Mouse (Mus musculus) megakaryocyte, embryonic 14.5 days (primary cell): ENCODE data around the gene Rft1. TPM values are rescaled to one million over a fixed set of nuclear protein-coding genes. Genes with fewer than 3 reads are reported as not detected.
A peak's percentile ranks its signal among the peaks of the same experiment; 100 is the strongest.

Experiments used
- H3K27me3 ChIP-seq: replicated peaks from 2 replicates; pipeline ENCODE3; 2012; ENCODE audit warnings: inconsistent platforms
- H3K36me3 ChIP-seq: replicated peaks from 2 replicates; pipeline ENCODE3; 2012; ENCODE audit warnings: low read length, inconsistent platforms, mixed read lengths
- H3K4me1 ChIP-seq: 2 replicates; pipeline ENCODE4 v1.6.1; 2012; ENCODE audit warnings: inconsistent platforms
- H3K4me3 ChIP-seq: replicated peaks from 2 replicates; pipeline ENCODE3; 2012; ENCODE audit warnings: moderate library complexity, mild to moderate bottlenecking, inconsistent platforms
- H3K9me3 ChIP-seq: 2 replicates; pipeline ENCODE4 v1.6.1; 2012; ENCODE audit warnings: inconsistent platforms
- FLI1 ChIP-seq: IDR thresholded peaks from 2 replicates; pipeline ENCODE4 v1.6.1; 2012; ENCODE audit warnings: low read length, inconsistent platforms, mixed read lengths
- GATA1 ChIP-seq: IDR thresholded peaks from 3 replicates; pipeline ENCODE4 v1.6.1; 2012; ENCODE audit warnings: mixed read lengths, low read length, inconsistent platforms, borderline replicate concordance
- polyA plus RNA-seq: library from polyadenylated mRNA; stranded (reverse); fragments of >175 nt; gene quantifications from 2 replicates; pipeline ENCODE4 v1.2.3, GENCODE M21; 2012; ENCODE audit warnings: low replicate concordance; ENCODE audit not compliant: insufficient read depth

The Rft1 gene
- polyA plus RNA-seq, 1 experiment: 2.6 TPM

DNA sequence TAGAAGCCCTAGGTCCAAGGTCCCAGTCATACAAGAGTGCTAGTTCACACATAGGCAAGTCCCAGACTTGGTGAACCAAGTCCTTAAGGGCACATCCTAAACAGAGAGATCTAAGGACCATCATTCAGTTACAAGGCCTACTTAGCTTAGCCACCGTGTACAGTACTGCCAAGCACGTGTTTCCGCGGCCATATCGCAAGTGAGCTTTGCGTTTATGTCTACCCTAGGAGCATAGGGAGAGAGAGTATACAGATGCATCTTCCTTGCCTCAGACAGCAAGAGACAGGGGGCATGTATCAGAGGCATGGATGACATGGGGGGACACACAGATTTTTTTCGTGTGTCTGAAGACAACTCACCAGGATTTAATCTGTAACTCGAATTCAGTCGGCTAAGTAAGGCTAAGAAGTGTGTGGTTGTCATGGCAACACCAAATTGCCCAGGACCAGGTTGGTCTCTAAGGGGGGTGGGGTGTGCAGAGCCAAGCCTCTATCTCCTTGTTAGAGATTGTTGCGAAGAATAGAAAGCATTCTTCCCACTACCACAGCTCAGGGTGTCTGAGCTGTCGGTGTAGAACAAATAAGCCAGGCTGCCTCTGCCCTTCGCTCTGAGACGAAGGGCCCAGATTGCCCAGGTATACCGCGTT is 43.4 kb downstream of the Rft1 start:
- peaks cover 20% of the 10 kb centered on the region for H3K27me3 ChIP-seq
- TF ChIP-seq FLI1 (no peak), GATA1 (no peak)
- peaks cover 29% of the 10 kb centered on the region for H3K4me1 ChIP-seq
- peaks cover 21% of the 10 kb centered on the region for H3K36me3 ChIP-seq
- no peaks in the 10 kb centered on the region for H3K9me3 ChIP-seq
- H3K4me3 ChIP-seq: no peak overlapping the region

DNA sequence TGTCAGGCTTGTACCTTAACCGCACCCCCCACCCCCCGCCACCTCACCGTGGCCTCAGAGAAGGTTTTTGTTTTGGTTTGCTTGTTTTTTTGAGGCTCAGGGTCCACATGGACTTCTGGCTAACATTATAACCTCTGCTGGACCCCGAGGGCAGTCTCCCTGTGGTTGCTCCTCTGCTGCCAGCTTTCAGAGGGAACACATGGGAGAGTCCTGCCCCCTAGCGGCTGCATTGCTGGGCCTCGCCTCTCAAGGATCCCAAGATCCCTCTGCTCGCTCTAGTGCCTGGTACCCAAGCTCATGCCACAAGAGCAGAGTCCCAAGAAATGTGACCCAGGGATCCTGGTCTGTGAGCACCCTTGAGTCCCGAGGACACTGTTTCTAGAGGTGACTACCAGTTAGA is 45.5 kb downstream of the Rft1 start:
- Histone ChIP-seq H3K4me3 (no peak overlapping the region), H3K9me3 (no peaks in the 10 kb centered on the region)
- TF ChIP-seq GATA1 (no peak), FLI1 (no peak)

DNA sequence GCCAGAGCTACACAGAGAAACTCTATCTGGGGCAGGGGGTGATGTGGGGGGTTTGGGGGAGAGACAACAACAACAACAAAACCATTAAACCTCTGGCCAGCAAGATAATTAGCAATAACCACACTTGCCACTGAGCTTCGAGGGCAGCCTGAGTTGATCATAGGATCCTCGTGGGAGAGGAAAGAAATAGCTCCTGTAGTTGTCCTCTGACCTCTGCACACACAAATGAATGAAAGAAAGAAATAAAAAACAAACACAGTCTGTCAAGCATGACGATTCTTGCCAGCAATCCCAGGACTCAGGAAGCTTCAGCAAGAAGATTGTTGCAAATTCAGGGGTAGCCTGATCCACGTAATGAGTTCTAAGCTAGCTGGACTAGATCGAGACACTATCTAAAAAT is 48.4 kb downstream of the Rft1 start:
- no peak overlapping the region for H3K4me3 ChIP-seq
- no peaks in the 10 kb centered on the region for H3K9me3 ChIP-seq
- no peaks in the 10 kb centered on the region for H3K36me3 ChIP-seq
- peaks cover 28% of the 10 kb centered on the region for H3K27me3 ChIP-seq
- TF ChIP-seq FLI1 (no peak), GATA1 (no peak)
- peaks cover 20% of the 10 kb centered on the region for H3K4me1 ChIP-seq

More for the DNA sequence above, 45.5 kb downstream of the Rft1 start:
- peaks cover 24% of the 10 kb centered on the region for H3K27me3 ChIP-seq
- H3K4me1 ChIP-seq: peaks cover 30% of the 10 kb centered on the region
- H3K36me3 ChIP-seq: no peaks in the 10 kb centered on the region

DNA sequence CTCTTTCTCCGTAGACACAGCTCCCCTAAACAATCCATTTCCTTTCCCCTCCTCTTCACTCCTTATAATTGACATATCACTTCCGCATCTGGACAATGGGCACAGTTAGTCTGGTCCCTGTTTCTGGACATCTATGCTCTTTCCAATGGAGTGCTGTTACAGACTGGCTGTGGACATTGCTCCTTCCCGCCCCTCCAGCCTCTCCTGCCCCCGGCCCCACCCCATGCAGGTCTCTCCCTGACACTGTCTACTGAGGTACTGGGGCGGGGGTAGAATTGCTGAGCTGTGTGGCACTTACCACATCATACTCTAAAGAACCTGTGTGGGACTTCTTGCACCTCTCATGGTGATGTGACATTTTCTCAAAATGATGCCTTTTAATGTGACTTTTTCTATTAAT is 48.9 kb downstream of the Rft1 start:
- peaks cover 32% of the 10 kb centered on the region for H3K27me3 ChIP-seq
- H3K9me3 ChIP-seq: no peaks in the 10 kb centered on the region
- TF ChIP-seq FLI1 (no peak), GATA1 (no peak)
- H3K36me3 ChIP-seq: no peaks in the 10 kb centered on the region
- H3K4me3 ChIP-seq: no peak overlapping the region
- H3K4me1 ChIP-seq: peaks cover 20% of the 10 kb centered on the region

DNA sequence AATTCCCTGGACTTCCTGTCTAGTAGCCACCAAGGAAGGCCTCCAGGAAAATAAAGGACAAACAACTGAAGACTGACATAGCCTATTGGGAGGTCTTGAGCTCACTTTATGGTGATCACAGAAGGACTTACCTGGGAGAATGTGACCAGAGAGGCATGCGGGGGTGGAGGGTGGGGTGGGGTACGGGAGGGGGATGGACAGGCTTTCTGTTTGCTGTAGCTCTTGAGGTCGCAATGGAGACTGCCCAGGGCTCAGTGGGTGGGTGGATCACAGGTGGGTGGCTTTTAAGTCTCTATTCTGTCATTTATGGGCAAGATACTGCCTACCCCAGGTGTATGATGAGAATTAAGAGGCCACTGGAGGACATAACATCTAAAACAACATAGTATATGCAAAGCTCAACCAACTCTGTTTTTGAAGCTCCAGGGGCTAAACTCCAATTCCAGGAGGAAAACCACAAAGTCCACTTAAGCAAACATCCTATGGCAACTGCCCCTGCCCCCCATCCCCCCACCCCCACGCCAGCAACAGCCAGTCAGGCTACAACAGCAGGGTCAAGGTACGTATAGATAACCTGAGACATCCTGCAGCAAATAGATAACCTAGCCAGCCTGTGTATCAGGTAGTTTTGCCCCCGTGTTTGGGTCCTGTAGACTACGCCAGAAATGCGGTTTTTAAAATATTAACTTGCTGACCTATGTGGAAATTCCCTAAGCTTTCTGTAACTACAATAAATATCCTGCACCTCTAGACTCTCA is 50.1 kb downstream of the Rft1 start:
- Histone ChIP-seq H3K27me3 (peaks cover 26% of the 10 kb centered on the region), H3K36me3 (no peaks in the 10 kb centered on the region), H3K4me3 (no peak overlapping the region), H3K9me3 (no peaks in the 10 kb centered on the region), H3K4me1 (peaks cover 22% of the 10 kb centered on the region)
- no peak for TF ChIP-seq GATA1
- no peak for TF ChIP-seq FLI1

GRCm38 (mm10) chr14:30711892-30712291 is 57.7 kb downstream of the Rft1 start:
- Histone ChIP-seq H3K4me1 (peaks cover 37% of the 10 kb centered on the region), H3K4me3 (no peak overlapping the region), H3K9me3 (no peaks in the 10 kb centered on the region), H3K27me3 (peaks cover 18% of the 10 kb centered on the region), H3K36me3 (no peaks in the 10 kb centered on the region)
- TF ChIP-seq FLI1 (no peak), GATA1 (no peak)

GRCm38 (mm10) chr14:30713769-30714168 is 59.6 kb downstream of the Rft1 start:
- no peak for TF ChIP-seq FLI1
- TF ChIP-seq GATA1: no peak
- Histone ChIP-seq H3K27me3 (peaks cover 10% of the 10 kb centered on the region), H3K9me3 (no peaks in the 10 kb centered on the region), H3K4me1 (peaks cover 44% of the 10 kb centered on the region), H3K4me3 (no peak overlapping the region), H3K36me3 (no peaks in the 10 kb centered on the region)

DNA sequence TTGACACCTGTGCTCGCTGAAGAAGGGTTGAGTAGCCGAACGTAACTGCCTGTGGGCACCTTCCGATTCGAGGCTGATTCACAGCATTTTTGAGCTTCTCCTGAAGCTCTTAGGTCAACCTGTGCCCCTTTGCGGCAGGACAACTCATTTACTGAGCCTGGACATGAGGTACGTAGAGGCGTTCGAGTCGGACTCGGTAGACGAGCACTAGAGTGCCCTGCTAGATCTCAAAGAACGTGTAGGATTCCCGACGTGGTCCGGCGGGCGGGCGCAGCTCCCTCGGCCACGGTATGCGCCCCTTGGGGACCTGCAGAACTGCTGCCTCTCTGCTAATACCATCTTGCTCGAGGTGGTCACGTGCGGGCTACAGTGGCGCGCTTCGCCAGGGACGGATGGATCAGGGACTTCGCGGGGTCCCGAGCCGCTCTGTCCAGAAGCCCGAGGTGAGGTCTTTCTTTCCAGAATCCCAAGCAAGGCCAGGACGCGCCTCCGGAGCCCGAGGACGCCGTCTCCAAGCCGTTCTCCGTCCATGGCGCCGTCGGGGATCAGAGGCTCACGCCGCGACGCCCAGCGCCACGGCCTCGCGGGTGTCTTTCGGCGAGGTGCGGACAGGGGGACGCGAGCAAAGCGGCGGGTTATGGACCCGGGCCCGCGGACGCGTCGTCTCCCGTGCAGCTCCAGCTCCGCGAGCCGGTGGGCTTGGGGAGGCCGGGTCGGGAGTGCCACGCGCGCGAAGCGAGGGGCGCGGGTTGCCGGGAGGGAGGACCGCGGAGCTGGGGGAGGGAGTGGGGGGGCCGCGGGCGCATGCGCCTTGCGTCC is 60.8 kb downstream of the Rft1 start, which contains the start of gene Sfmbt1:
Sfmbt1 (plus strand) TSS at position 51 of the 819 bp plus-strand sequence.
- H3K4me3 ChIP-seq: peak within 1 kb of the TSS; percentile 94

DNA sequence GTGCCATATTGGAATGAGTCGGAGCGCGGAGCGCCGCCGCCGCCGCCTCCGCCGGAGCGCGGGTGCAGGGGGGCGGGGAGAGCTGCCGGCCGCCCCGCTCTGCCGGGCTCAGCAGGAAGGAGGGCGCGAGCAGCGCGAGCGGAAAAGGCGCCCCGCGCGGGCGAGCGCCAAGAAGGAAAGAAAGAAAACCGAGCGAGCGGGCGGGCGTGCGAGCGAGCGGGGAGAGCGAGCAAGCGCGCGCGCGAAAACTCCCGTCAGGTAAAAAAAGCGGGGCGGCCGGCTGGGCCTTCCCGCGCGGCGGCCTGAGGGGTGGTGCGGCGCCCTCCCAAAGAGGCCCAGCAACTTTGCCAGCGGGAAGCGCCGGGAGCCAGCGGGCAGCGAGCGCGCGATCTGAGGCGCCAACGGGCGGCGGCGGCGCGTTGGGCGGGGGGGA is 61.5 kb downstream of the Rft1 start:
- H3K4me1 ChIP-seq: peaks cover 40% of the 10 kb centered on the region
- peak overlapping the region; percentile 94 for H3K4me3 ChIP-seq
- no peaks in the 10 kb centered on the region for H3K9me3 ChIP-seq
- peaks cover 7% of the 10 kb centered on the region for H3K27me3 ChIP-seq
- no peak for TF ChIP-seq GATA1
- no peaks in the 10 kb centered on the region for H3K36me3 ChIP-seq

More for the DNA sequence above, 60.8 kb downstream of the Rft1 start, which contains the start of gene Sfmbt1:
- H3K4me1 ChIP-seq: peaks cover 46% of the 10 kb centered on the region
- peaks cover 7% of the 10 kb centered on the region for H3K27me3 ChIP-seq
- TF ChIP-seq FLI1: no peak
- TF ChIP-seq GATA1: no peak
- no peaks in the 10 kb centered on the region for H3K9me3 ChIP-seq
- no peaks in the 10 kb centered on the region for H3K36me3 ChIP-seq
